Mouse (Mus musculus) testis, adult 2 months (tissue): ENCODE results near the gene Slc23a4.

Experiments
- CTCF ChIP-seq: fragments of 200-500 bp; IDR thresholded peaks from 2 replicates; pipeline ENCODE4 v1.5.1; 2012; ENCODE audit warnings: low read depth, mild to moderate bottlenecking, inconsistent platforms, low read length, moderate library complexity; ENCODE audit not compliant: control insufficient read depth, insufficient read depth, insufficient replicate concordance
- POLR2A ChIP-seq: fragments of 200-500 bp; IDR thresholded peaks from 2 replicates; pipeline ENCODE4 v1.6.1; 2012; ENCODE audit warnings: low read depth, mild to moderate bottlenecking, inconsistent platforms, low read length, moderate library complexity; ENCODE audit not compliant: control insufficient read depth

GRCm38 (mm10) chr6:34955862-34956241 is 32.4 kb downstream of the Slc23a4 start:
- TF ChIP-seq CTCF (no peak), POLR2A (no peak)
